Mouse (Mus musculus): ENCODE measurements around the gene Trim67. TPM values are rescaled to one million over a fixed set of nuclear protein-coding genes. Genes with fewer than 3 reads are reported as not detected.

Trim67 gene
- total RNA-seq, 2 experiments from 2014 or later = 0.06 to 0.10 TPM

GRCm38 (mm10) chr8:124803824-124804702, 11.2 kb downstream of the Trim67 start:
- DNase-seq = no peak
- intact Hi-C loops (cut with DNase I) = no loop called here
- TF ChIP-seq CTCF (IDR thresholded peaks at IDR 0.05) = no peak
- Histone ChIP-seq H3K4me3 (no peak overlapping the region), H3K27ac (no peak overlapping the region)

- no peak for TF ChIP-seq CTCF (IDR thresholded peaks at IDR 0.05)
- Histone ChIP-seq H3K4me3 (no peak overlapping the region), H3K27ac (no peak overlapping the region)
- intact Hi-C loops (cut with DNase I) = no loop called here
- DNase-seq = no peak
These were observed 13.1 kb downstream of the Trim67 start for GRCm38 (mm10) chr8:124805990-124806389.

- TF ChIP-seq CTCF (IDR thresholded peaks at IDR 0.05) = no peak
These were observed 16.5 kb downstream of the Trim67 start for GRCm38 (mm10) chr8:124809419-124809818.

GRCm38 (mm10) chr8:124810056-124810610, 17.2 kb downstream of the Trim67 start:
- peak; percentile 47 for DNase-seq
- intact Hi-C loops (cut with DNase I) = no loop called here

More at GRCm38 (mm10) chr8:124809419-124809818, 16.5 kb downstream of the Trim67 start:
- Histone ChIP-seq H3K27ac (no peak overlapping the region), H3K4me3 (no peak overlapping the region)
- DNase-seq = no peak
- intact Hi-C loops (cut with DNase I) = no loop called here

GRCm38 (mm10) chr8:124810689-124811394, 17.9 kb downstream of the Trim67 start:
- TF ChIP-seq CTCF (IDR thresholded peaks at IDR 0.05) = no peak
- Histone ChIP-seq H3K4me3 (no peak overlapping the region), H3K27ac (no peak overlapping the region)
- no peak for DNase-seq
- intact Hi-C loops (cut with DNase I) = no loop called here

More at GRCm38 (mm10) chr8:124810056-124810610, 17.2 kb downstream of the Trim67 start:
- no peak overlapping the region for H3K4me3 ChIP-seq
- peak; percentile 52 for TF ChIP-seq CTCF (IDR thresholded peaks at IDR 0.05)
- no peak overlapping the region for H3K27ac ChIP-seq

GRCm38 (mm10) chr8:124813326-124813725, 20.4 kb downstream of the Trim67 start:
- intact Hi-C loops (cut with DNase I) = no loop called here
- no peak for TF ChIP-seq CTCF (IDR thresholded peaks at IDR 0.05)

GRCm38 (mm10) chr8:124815870-124816269, 23.0 kb downstream of the Trim67 start:
- Histone ChIP-seq H3K27ac (no peak overlapping the region), H3K4me3 (no peak overlapping the region)
- no peak for TF ChIP-seq CTCF (IDR thresholded peaks at IDR 0.05)
- intact Hi-C loops (cut with DNase I) = no loop called here
- DNase-seq = peak; percentile 32

More at GRCm38 (mm10) chr8:124813326-124813725, 20.4 kb downstream of the Trim67 start:
- no peak for DNase-seq
- no peak overlapping the region for H3K4me3 ChIP-seq
- H3K27ac ChIP-seq = no peak overlapping the region

GRCm38 (mm10) chr8:124816866-124817265, 24.0 kb downstream of the Trim67 start:
- H3K27ac ChIP-seq = no peak overlapping the region
- intact Hi-C loops (cut with DNase I) = no loop called here

GRCm38 (mm10) chr8:124817361-124817760, 24.5 kb downstream of the Trim67 start:
- TF ChIP-seq CTCF (IDR thresholded peaks at IDR 0.05) = no peak
- H3K27ac ChIP-seq = no peak overlapping the region
- intact Hi-C loops (cut with DNase I) = no loop called here
- peak; percentile 63 for DNase-seq
- H3K4me3 ChIP-seq = no peak overlapping the region

More at GRCm38 (mm10) chr8:124816866-124817265, 24.0 kb downstream of the Trim67 start:
- no peak for DNase-seq
- H3K4me3 ChIP-seq = no peak overlapping the region
- no peak for TF ChIP-seq CTCF (IDR thresholded peaks at IDR 0.05)

GRCm38 (mm10) chr8:124819612-124820115, 26.8 kb downstream of the Trim67 start:
- intact Hi-C loops (cut with DNase I) = no loop called here
- no peak for DNase-seq
- Histone ChIP-seq H3K4me3 (no peak overlapping the region), H3K27ac (no peak overlapping the region)
- TF ChIP-seq CTCF (IDR thresholded peaks at IDR 0.05) = no peak

- Histone ChIP-seq H3K4me3 (no peak overlapping the region), H3K27ac (no peak overlapping the region)
- intact Hi-C loops (cut with DNase I) = no loop called here
- no peak for DNase-seq
- TF ChIP-seq CTCF (IDR thresholded peaks at IDR 0.05) = no peak
These were observed 27.2 kb downstream of the Trim67 start for GRCm38 (mm10) chr8:124820125-124820524.

GRCm38 (mm10) chr8:124823497-124823896, 30.6 kb downstream of the Trim67 start:
- intact Hi-C loops (cut with DNase I) = no loop called here
- Histone ChIP-seq H3K27ac (no peak overlapping the region), H3K4me3 (no peak overlapping the region)
- DNase-seq = no peak
- TF ChIP-seq CTCF (IDR thresholded peaks at IDR 0.05) = peak; percentile 38

All from gastrocnemius, adult 2 months (tissue).